Mouse (Mus musculus): ENCODE data around the gene Sprr2i. TPM values are rescaled to one million over a fixed set of nuclear protein-coding genes. Genes with fewer than 3 reads are reported as not detected.

Gene Sprr2i
- polyA plus RNA-seq, 1 experiment from 2014 or later = not detected

GRCm38 (mm10) chr3:92432282-92432681 is 24.5 kb downstream of the Sprr2i start, which contains the start of gene Sprr2k:
Sprr2k (plus strand) TSS chr3:92432582.
- Histone ChIP-seq H3K27me3 (ENCODE audit: control insufficient read depth, insufficient read depth, low read length) (no peaks in the 10 kb centered on the region), H3K9me3 (replicated peaks; ENCODE audit: control insufficient read depth, low read length) (no peaks in the 10 kb centered on the region), H3K36me3 (replicated peaks; ENCODE audit: control insufficient read depth, insufficient read depth, low read depth, low read length) (no peaks in the 10 kb centered on the region), H3K27ac (replicated peaks; ENCODE audit: low read depth, low read length) (no peak within 1 kb of the TSS), H3K4me2 (ENCODE audit: low read depth, low read length) (no peak within 1 kb of the TSS), H3K4me3 (ENCODE audit: low read depth, low read length) (no peak within 1 kb of the TSS), H3K4me1 (ENCODE audit: control insufficient read depth, insufficient read depth, low read length) (no peaks in the 10 kb centered on the region), H3K9ac (replicated peaks; ENCODE audit: low read length) (no peak within 1 kb of the TSS)
- DNase-seq (ENCODE audit: low spot score) (no peak), ATAC-seq (replicated peaks; ENCODE audit: insufficient number of reproducible peaks, low FRiP score, low TSS enrichment, low read depth) (no peak)
- WGBS = 92% methylated on average over 2 of the region's 2 CpGs

- Histone ChIP-seq H3K4me2 (ENCODE audit: low read depth, low read length) (no peak within 1 kb of the TSS), H3K27ac (replicated peaks; ENCODE audit: low read depth, low read length) (no peak within 1 kb of the TSS), H3K9me3 (replicated peaks; ENCODE audit: control insufficient read depth, low read length) (no peaks in the 10 kb centered on the region), H3K4me3 (ENCODE audit: low read depth, low read length) (no peak within 1 kb of the TSS), H3K27me3 (ENCODE audit: control insufficient read depth, insufficient read depth, low read length) (no peaks in the 10 kb centered on the region), H3K9ac (replicated peaks; ENCODE audit: low read length) (no peak within 1 kb of the TSS), H3K4me1 (ENCODE audit: control insufficient read depth, insufficient read depth, low read length) (no peaks in the 10 kb centered on the region), H3K36me3 (replicated peaks; ENCODE audit: control insufficient read depth, insufficient read depth, low read depth, low read length) (no peaks in the 10 kb centered on the region)
- 94% methylated on average over 3 of the region's 3 CpGs for WGBS
- ATAC-seq (replicated peaks; ENCODE audit: insufficient number of reproducible peaks, low FRiP score, low TSS enrichment, low read depth) (no peak), DNase-seq (ENCODE audit: low spot score) (no peak)
Measured at GRCm38 (mm10) chr3:92438689-92439088, 30.9 kb downstream of the Sprr2i start, which contains the start of gene Sprr1b. Sprr1b (minus strand) TSS chr3:92438789.

- Histone ChIP-seq H3K36me3 (replicated peaks; ENCODE audit: control insufficient read depth, insufficient read depth, low read depth, low read length) (no peaks in the 10 kb centered on the region), H3K9me3 (replicated peaks; ENCODE audit: control insufficient read depth, low read length) (no peaks in the 10 kb centered on the region), H3K9ac (replicated peaks; ENCODE audit: low read length) (no peak overlapping the region), H3K4me3 (ENCODE audit: low read depth, low read length) (no peak overlapping the region), H3K4me2 (ENCODE audit: low read depth, low read length) (no peak overlapping the region), H3K27me3 (ENCODE audit: control insufficient read depth, insufficient read depth, low read length) (no peaks in the 10 kb centered on the region), H3K4me1 (ENCODE audit: control insufficient read depth, insufficient read depth, low read length) (no peaks in the 10 kb centered on the region), H3K27ac (replicated peaks; ENCODE audit: low read depth, low read length) (no peak overlapping the region)
- no peak for ATAC-seq (replicated peaks; ENCODE audit: insufficient number of reproducible peaks, low FRiP score, low TSS enrichment, low read depth)
- 89% methylated on average over 3 of the region's 3 CpGs for WGBS
- DNase-seq (ENCODE audit: low spot score) = no peak
Measured at GRCm38 (mm10) chr3:92440177-92440576, 32.4 kb downstream of the Sprr2i start.

GRCm38 (mm10) chr3:92455151-92455550 is 47.4 kb downstream of the Sprr2i start:
- Histone ChIP-seq H3K27ac (replicated peaks; ENCODE audit: low read depth, low read length) (no peak overlapping the region), H3K36me3 (replicated peaks; ENCODE audit: control insufficient read depth, insufficient read depth, low read depth, low read length) (no peaks in the 10 kb centered on the region), H3K4me1 (ENCODE audit: control insufficient read depth, insufficient read depth, low read length) (no peaks in the 10 kb centered on the region), H3K9me3 (replicated peaks; ENCODE audit: control insufficient read depth, low read length) (no peaks in the 10 kb centered on the region), H3K9ac (replicated peaks; ENCODE audit: low read length) (no peak overlapping the region), H3K27me3 (ENCODE audit: control insufficient read depth, insufficient read depth, low read length) (no peaks in the 10 kb centered on the region), H3K4me3 (ENCODE audit: low read depth, low read length) (no peak overlapping the region), H3K4me2 (ENCODE audit: low read depth, low read length) (no peak overlapping the region)
- WGBS = 88% methylated on average over 5 of the region's 5 CpGs
- DNase-seq (ENCODE audit: low spot score) = no peak
- ATAC-seq (replicated peaks; ENCODE audit: insufficient number of reproducible peaks, low FRiP score, low TSS enrichment, low read depth) = no peak

- no peak within 1 kb of the TSS for H3K4me2 ChIP-seq (ENCODE audit: low read depth, low read length)
- no peaks in the 10 kb centered on the region for H3K36me3 ChIP-seq (replicated peaks; ENCODE audit: control insufficient read depth, insufficient read depth, low read depth, low read length)
- no peaks in the 10 kb centered on the region for H3K27me3 ChIP-seq (ENCODE audit: control insufficient read depth, insufficient read depth, low read length)
- no peak within 1 kb of the TSS for H3K4me3 ChIP-seq (ENCODE audit: low read depth, low read length)
- WGBS = 61% methylated on average over 2 of the region's 2 CpGs
- no peak within 1 kb of the TSS for H3K9ac ChIP-seq (replicated peaks; ENCODE audit: low read length)
- H3K4me1 ChIP-seq (ENCODE audit: control insufficient read depth, insufficient read depth, low read length) = no peaks in the 10 kb centered on the region
- ATAC-seq (replicated peaks; ENCODE audit: insufficient number of reproducible peaks, low FRiP score, low TSS enrichment, low read depth) (no peak), DNase-seq (ENCODE audit: low spot score) (no peak)
- no peaks in the 10 kb centered on the region for H3K9me3 ChIP-seq (replicated peaks; ENCODE audit: control insufficient read depth, low read length)
- no peak within 1 kb of the TSS for H3K27ac ChIP-seq (replicated peaks; ENCODE audit: low read depth, low read length)
Measured at GRCm38 (mm10) chr3:92458620-92459019, 50.8 kb downstream of the Sprr2i start, which contains the start of gene Sprr3. Sprr3 (minus strand) TSS chr3:92458720.

Other genes with a start within 250 kb of the Sprr2i start
- not detected in 2 replicates for gene Sprr2a1, start 192.2 kb upstream of the Sprr2i start, polyA plus RNA-seq (2014; fragmentation: Nextera tagmentation; extraction: Ambion mirVana)
- gene Sprr2a2, start 192.1 kb upstream of the Sprr2i start, polyA plus RNA-seq (2014; fragmentation: Nextera tagmentation; extraction: Ambion mirVana) = not detected in 2 replicates
- not detected in 2 replicates for gene Sprr2a3, start 122.6 kb upstream of the Sprr2i start, polyA plus RNA-seq (2014; fragmentation: Nextera tagmentation; extraction: Ambion mirVana)
- not detected in 2 replicates for gene Sprr2b, start 91.4 kb upstream of the Sprr2i start, polyA plus RNA-seq (2014; fragmentation: Nextera tagmentation; extraction: Ambion mirVana)
- gene Sprr2d, start 68.9 kb upstream of the Sprr2i start, polyA plus RNA-seq (2014; fragmentation: Nextera tagmentation; extraction: Ambion mirVana) = not detected in 2 replicates
- not detected in 2 replicates for gene Sprr2e, start 55.8 kb upstream of the Sprr2i start, polyA plus RNA-seq (2014; fragmentation: Nextera tagmentation; extraction: Ambion mirVana)
- gene Sprr2f, start 42.8 kb upstream of the Sprr2i start, polyA plus RNA-seq (2014; fragmentation: Nextera tagmentation; extraction: Ambion mirVana) = not detected in 2 replicates
- gene Sprr2h, start 22.3 kb upstream of the Sprr2i start, polyA plus RNA-seq (2014; fragmentation: Nextera tagmentation; extraction: Ambion mirVana) = not detected in 2 replicates
- not detected in 2 replicates for gene Sprr2j-ps, start 10.1 kb downstream of the Sprr2i start, polyA plus RNA-seq (2014; fragmentation: Nextera tagmentation; extraction: Ambion mirVana)
- gene Gm9774, start 21.4 kb downstream of the Sprr2i start, polyA plus RNA-seq (2014; fragmentation: Nextera tagmentation; extraction: Ambion mirVana) = 5.4 and 6.7 TPM in 2 replicates
- gene Sprr2k, start 24.6 kb downstream of the Sprr2i start, polyA plus RNA-seq (2014; fragmentation: Nextera tagmentation; extraction: Ambion mirVana) = not detected in 2 replicates
- gene Sprr1b, start 30.8 kb downstream of the Sprr2i start, polyA plus RNA-seq (2014; fragmentation: Nextera tagmentation; extraction: Ambion mirVana) = not detected in 2 replicates
- not detected in 2 replicates for gene Sprr3, start 50.7 kb downstream of the Sprr2i start, polyA plus RNA-seq (2014; fragmentation: Nextera tagmentation; extraction: Ambion mirVana)
- 0.36 TPM in 1 of 2 replicates, not detected in the other for gene Sprr1a, start 77.9 kb downstream of the Sprr2i start, polyA plus RNA-seq (2014; fragmentation: Nextera tagmentation; extraction: Ambion mirVana)
- gene Sprr4, start 92.5 kb downstream of the Sprr2i start, polyA plus RNA-seq (2014; fragmentation: Nextera tagmentation; extraction: Ambion mirVana) = not detected in 2 replicates
- not detected in 2 replicates for gene 2310046K23Rik, start 126.5 kb downstream of the Sprr2i start, polyA plus RNA-seq (2014; fragmentation: Nextera tagmentation; extraction: Ambion mirVana)
- gene Ivl, start 165.7 kb downstream of the Sprr2i start, polyA plus RNA-seq (2014; fragmentation: Nextera tagmentation; extraction: Ambion mirVana) = 0.17 TPM in 1 of 2 replicates, not detected in the other
- gene Smcp, start 181.0 kb downstream of the Sprr2i start, polyA plus RNA-seq (2014; fragmentation: Nextera tagmentation; extraction: Ambion mirVana) = not detected in 2 replicates
- not detected in 2 replicates for gene 2210017I01Rik, start 199.5 kb downstream of the Sprr2i start, polyA plus RNA-seq (2014; fragmentation: Nextera tagmentation; extraction: Ambion mirVana)
- gene Lce6a, start 213.7 kb downstream of the Sprr2i start, polyA plus RNA-seq (2014; fragmentation: Nextera tagmentation; extraction: Ambion mirVana) = not detected in 2 replicates
- gene Lce1a1, start 240.3 kb downstream of the Sprr2i start, polyA plus RNA-seq (2014; fragmentation: Nextera tagmentation; extraction: Ambion mirVana) = not detected in 2 replicates
- not detected in 2 replicates for gene Lce1b, start 248.9 kb downstream of the Sprr2i start, polyA plus RNA-seq (2014; fragmentation: Nextera tagmentation; extraction: Ambion mirVana)